Mouse (Mus musculus): ENCODE measurements around the gene Tgfbrap1. TPM values are rescaled to one million over a fixed set of nuclear protein-coding genes. Genes with fewer than 3 reads are reported as not detected.

Gene Tgfbrap1
- polyA plus RNA-seq, 1 experiment from 2014 or later, result 8.4 TPM

DNA sequence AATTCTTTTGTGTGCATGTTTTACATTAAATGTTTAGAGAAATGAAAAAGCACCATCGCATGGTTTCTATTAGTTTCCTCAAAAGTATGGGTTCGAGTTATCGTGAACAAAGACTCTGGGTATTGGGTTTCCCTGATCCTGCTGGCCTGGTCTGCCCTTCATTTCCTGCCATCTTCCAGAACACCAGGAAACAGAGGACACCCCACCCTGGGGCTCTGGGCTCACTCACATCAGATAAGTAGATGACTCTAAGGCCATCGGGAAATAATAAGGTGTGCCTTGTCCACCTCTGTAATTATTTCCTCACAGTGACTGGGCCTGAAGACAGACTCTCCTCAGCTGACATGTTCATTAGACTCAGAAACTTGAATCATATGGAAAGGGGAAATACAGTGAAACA lies 88.0 kb downstream of the Tgfbrap1 start:
- Histone ChIP-seq H3K4me3 (ENCODE audit: low read depth, low read length) (no peak overlapping the region), H3K9ac (replicated peaks; ENCODE audit: low read depth) (no peak overlapping the region), H3K27ac (ENCODE audit: low read length) (no peak overlapping the region), H3K4me2 (replicated peaks; ENCODE audit: low read depth, low read length) (no peak overlapping the region), H3K27me3 (replicated peaks; ENCODE audit: insufficient read depth, low read length) (no peaks in the 10 kb centered on the region), H3K9me3 (ENCODE audit: low read length) (no peaks in the 10 kb centered on the region), H3K4me1 (ENCODE audit: insufficient read depth, low read depth, low read length) (no peaks in the 10 kb centered on the region), H3K36me3 (ENCODE audit: insufficient read depth, low read length) (no peaks in the 10 kb centered on the region)
- TF ChIP-seq CTCF (IDR thresholded peaks at IDR 0.05) (no peak), EP300 (IDR thresholded peaks at IDR 0.05) (no peak)
- WGBS, result 92% methylated on average over 4 of the region's 4 CpGs
- ATAC-seq (no peak), DNase-seq (ENCODE audit: low spot score) (no peak)

GRCm38 (mm10) chr1:43006524-43006923 lies 91.9 kb downstream of the Tgfbrap1 start:
- Histone ChIP-seq H3K4me1 (ENCODE audit: insufficient read depth, low read depth, low read length) (no peaks in the 10 kb centered on the region), H3K9me3 (ENCODE audit: low read length) (no peaks in the 10 kb centered on the region), H3K27ac (ENCODE audit: low read length) (no peak overlapping the region), H3K9ac (replicated peaks; ENCODE audit: low read depth) (no peak overlapping the region), H3K27me3 (replicated peaks; ENCODE audit: insufficient read depth, low read length) (no peaks in the 10 kb centered on the region), H3K36me3 (ENCODE audit: insufficient read depth, low read length) (no peaks in the 10 kb centered on the region), H3K4me2 (replicated peaks; ENCODE audit: low read depth, low read length) (no peak overlapping the region), H3K4me3 (ENCODE audit: low read depth, low read length) (no peak overlapping the region)
- no peak for TF ChIP-seq CTCF (IDR thresholded peaks at IDR 0.05)
- TF ChIP-seq EP300 (IDR thresholded peaks at IDR 0.05), result no peak
- DNase-seq (ENCODE audit: low spot score), result no peak
- no peak for ATAC-seq
- 69% methylated on average over 4 of the region's 4 CpGs for WGBS

- H3K9ac ChIP-seq (replicated peaks; ENCODE audit: low read depth), result no peak overlapping the region
- no peaks in the 10 kb centered on the region for H3K27me3 ChIP-seq (replicated peaks; ENCODE audit: insufficient read depth, low read length)
- DNase-seq (ENCODE audit: low spot score) (no peak), ATAC-seq (no peak)
- no peak overlapping the region for H3K4me3 ChIP-seq (ENCODE audit: low read depth, low read length)
- WGBS, result 40% methylated on average over 13 of the region's 13 CpGs
- no peaks in the 10 kb centered on the region for H3K36me3 ChIP-seq (ENCODE audit: insufficient read depth, low read length)
- no peaks in the 10 kb centered on the region for H3K9me3 ChIP-seq (ENCODE audit: low read length)
- H3K4me1 ChIP-seq (ENCODE audit: insufficient read depth, low read depth, low read length), result no peaks in the 10 kb centered on the region
- no peak overlapping the region for H3K4me2 ChIP-seq (replicated peaks; ENCODE audit: low read depth, low read length)
- no peak overlapping the region for H3K27ac ChIP-seq (ENCODE audit: low read length)
- no peak for TF ChIP-seq CTCF (IDR thresholded peaks at IDR 0.05)
- TF ChIP-seq EP300 (IDR thresholded peaks at IDR 0.05), result no peak
Measured at GRCm38 (mm10) chr1:43006051-43006514, 92.4 kb downstream of the Tgfbrap1 start.

Small RNA genes within 50 kb of the gene (microRNA-seq; reads per million reads assigned to microRNA genes)
- gene Gm24001, result not detected

Other genes with a start within 250 kb of the Tgfbrap1 start
- 41.1 and 41.2 TPM in 2 replicates for gene Mrps9, start 247.4 kb downstream of the Tgfbrap1 start, polyA plus RNA-seq (2015; fragmentation: Nextera tagmentation; extraction: Ambion mirVana)
- 1.2 and 1.7 TPM in 2 replicates for gene Gpr45, start 145.8 kb downstream of the Tgfbrap1 start, polyA plus RNA-seq (2015; fragmentation: Nextera tagmentation; extraction: Ambion mirVana)
- 16.3 and 17.6 TPM in 2 replicates for gene AI597479, start 73 bp upstream of the Tgfbrap1 start, polyA plus RNA-seq (2015; fragmentation: Nextera tagmentation; extraction: Ambion mirVana)
- 21.0 and 22.3 TPM in 2 replicates for gene Fhl2, start 98.3 kb upstream of the Tgfbrap1 start, polyA plus RNA-seq (2015; fragmentation: Nextera tagmentation; extraction: Ambion mirVana)